Mouse (Mus musculus) forebrain, embryonic 13.5 days (tissue): ENCODE data around the gene A030003K21Rik. TPM values are rescaled to one million over a fixed set of nuclear protein-coding genes. Genes with fewer than 3 reads are reported as not detected.
"Not testable (repeated sequence)": the region's sequence is repeated elsewhere in the genome, so short reads cannot be mapped to it uniquely, and the experiment has no call there.

Experiments used
- ATAC-seq: fragments of 200-750 bp; cut with Nextera tagmentation; 2 replicates; pipeline ENCODE4 v1.8.0; 2017
- H3K27ac ChIP-seq: fragments of 300-500 bp; sonication (generic); 2 replicates; pipeline ENCODE4 v1.5.1; 2015; ENCODE audit warnings: inconsistent platforms, mild to moderate bottlenecking, moderate library complexity
- H3K27me3 ChIP-seq: fragments of 300-500 bp; sonication (generic); 2 replicates; pipeline ENCODE4 v1.6.1; 2015; ENCODE audit warnings: mild to moderate bottlenecking, inconsistent platforms
- H3K36me3 ChIP-seq: fragments of 300-500 bp; sonication (generic); 2 replicates; pipeline ENCODE4 v1.6.1; 2015; ENCODE audit warnings: mild to moderate bottlenecking, inconsistent platforms; ENCODE audit not compliant: poor library complexity, severe bottlenecking
- H3K4me1 ChIP-seq: fragments of 300-500 bp; sonication (generic); 2 replicates; pipeline ENCODE4 v1.6.1; 2015; ENCODE audit warnings: inconsistent platforms
- H3K4me2 ChIP-seq: fragments of 300-500 bp; sonication (generic); 2 replicates; pipeline ENCODE4 v1.6.1; 2015; ENCODE audit warnings: inconsistent platforms, mild to moderate bottlenecking, moderate library complexity
- H3K4me3 ChIP-seq: fragments of 300-500 bp; sonication (generic); 2 replicates; pipeline ENCODE4 v1.5.1; 2015; ENCODE audit warnings: mild to moderate bottlenecking, inconsistent platforms
- H3K9ac ChIP-seq: fragments of 300-500 bp; sonication (generic); 2 replicates; pipeline ENCODE4 v1.6.1; 2015; ENCODE audit warnings: mild to moderate bottlenecking, inconsistent platforms
- H3K9me3 ChIP-seq: fragments of 300-500 bp; sonication (generic); replicated peaks from 2 replicates; pipeline ENCODE4 v1.6.1; 2016; ENCODE audit warnings: inconsistent platforms
- WGBS: fragments of 180-500 bp; shearing (Covaris S2); methylation state at CpG from one replicate; pipeline ENCODE4 v1.1.7; 2015; 5-methylcytosine and 5-hydroxymethylcytosine counted together
- polyA plus RNA-seq: library from polyadenylated mRNA; unstranded; fragments of >200 nt; fragmentation: Nextera tagmentation; extraction: Ambion mirVana; gene quantifications from 2 replicates; pipeline ENCODE4 v1.2.1, GENCODE M21; 2015

A030003K21Rik gene
- polyA plus RNA-seq, 1 experiment from 2014 or later: not detected

GRCm38 (mm10) chr1:82959870-82960385, 16.7 kb upstream of the A030003K21Rik start, which contains the start of gene Gm47955:
TSS of gene Gm47955 (plus strand) at chr1:82960286.
- no peaks in the 10 kb centered on the region for H3K36me3 ChIP-seq
- ATAC-seq: no peak
- 93% methylated on average over 11 of the region's 11 CpGs for WGBS
- no peak within 1 kb of the TSS for H3K4me3 ChIP-seq
- H3K4me1 ChIP-seq: no peaks in the 10 kb centered on the region
- H3K27ac ChIP-seq: no peak within 1 kb of the TSS
- no peaks in the 10 kb centered on the region for H3K27me3 ChIP-seq
- H3K4me2 ChIP-seq: no peak within 1 kb of the TSS
- no peak within 1 kb of the TSS for H3K9ac ChIP-seq
- H3K9me3 ChIP-seq: no peaks in the 10 kb centered on the region

- not testable (repeated sequence) for H3K4me3 ChIP-seq, H3K9me3 ChIP-seq, H3K4me1 ChIP-seq, H3K27me3 ChIP-seq, H3K9ac ChIP-seq, ATAC-seq, H3K27ac ChIP-seq, H3K36me3 ChIP-seq, H3K4me2 ChIP-seq
Measured at GRCm38 (mm10) chr1:82955913-82956312, 12.7 kb upstream of the A030003K21Rik start, which contains the start of gene Gm7544. TSS of gene Gm7544 (minus strand) at chr1:82956013.

- Histone ChIP-seq H3K36me3 (no peaks in the 10 kb centered on the region), H3K9ac (no peak overlapping the region), H3K27ac (no peak overlapping the region), H3K27me3 (no peaks in the 10 kb centered on the region), H3K4me3 (no peak overlapping the region), H3K4me1 (no peaks in the 10 kb centered on the region), H3K4me2 (no peak overlapping the region), H3K9me3 (no peaks in the 10 kb centered on the region)
- ATAC-seq: no peak
- 81% methylated on average over 2 of the region's 2 CpGs for WGBS
Measured at GRCm38 (mm10) chr1:82948601-82949000, 5.4 kb upstream of the A030003K21Rik start.

- H3K4me1 ChIP-seq, H3K27ac ChIP-seq, H3K4me3 ChIP-seq, H3K36me3 ChIP-seq, H3K27me3 ChIP-seq, ATAC-seq, H3K9me3 ChIP-seq, H3K9ac ChIP-seq, H3K4me2 ChIP-seq: not testable (repeated sequence)
- WGBS: no CpG with 5 or more reads among the region's 2 CpGs
Measured at GRCm38 (mm10) chr1:82946029-82946428, 2.8 kb upstream of the A030003K21Rik start.

GRCm38 (mm10) chr1:82942505-82942904, 683 bp downstream of the A030003K21Rik start:
- H3K9me3 ChIP-seq, H3K4me3 ChIP-seq, ATAC-seq, H3K27me3 ChIP-seq, H3K36me3 ChIP-seq, H3K9ac ChIP-seq, H3K4me2 ChIP-seq, H3K4me1 ChIP-seq, H3K27ac ChIP-seq: not testable (repeated sequence)
- WGBS: 94% methylated on average over 1 of the region's 2 CpGs

GRCm38 (mm10) chr1:82938666-82939065, 4.5 kb downstream of the A030003K21Rik start:
- no peak for ATAC-seq
- 95% methylated on average over 5 of the region's 5 CpGs for WGBS
- H3K9me3 ChIP-seq: no peaks in the 10 kb centered on the region
- no peak overlapping the region for H3K9ac ChIP-seq
- H3K4me1 ChIP-seq: no peaks in the 10 kb centered on the region
- no peaks in the 10 kb centered on the region for H3K36me3 ChIP-seq
- no peak overlapping the region for H3K4me2 ChIP-seq
- no peaks in the 10 kb centered on the region for H3K27me3 ChIP-seq
- H3K27ac ChIP-seq: no peak overlapping the region
- H3K4me3 ChIP-seq: no peak overlapping the region

GRCm38 (mm10) chr1:82931326-82931725, 11.9 kb downstream of the A030003K21Rik start, which contains the start of gene Gm6217:
TSS of gene Gm6217 (minus strand) at chr1:82931399.
- not testable (repeated sequence) for ATAC-seq, H3K4me1 ChIP-seq, H3K9ac ChIP-seq, H3K27me3 ChIP-seq, H3K4me3 ChIP-seq, H3K4me2 ChIP-seq, H3K27ac ChIP-seq, H3K9me3 ChIP-seq, H3K36me3 ChIP-seq
- no CpG with 5 or more reads among the region's 6 CpGs for WGBS

- H3K9ac ChIP-seq, ATAC-seq, H3K4me1 ChIP-seq, H3K27me3 ChIP-seq, H3K9me3 ChIP-seq, H3K4me3 ChIP-seq, H3K27ac ChIP-seq, H3K4me2 ChIP-seq, H3K36me3 ChIP-seq: not testable (repeated sequence)
- WGBS: 93% methylated on average over 3 of the region's 3 CpGs
Measured at GRCm38 (mm10) chr1:82930558-82930957, 12.6 kb downstream of the A030003K21Rik start.

- ATAC-seq: no peak
- Histone ChIP-seq H3K36me3 (no peaks in the 10 kb centered on the region), H3K4me3 (no peak within 1 kb of the TSS), H3K9me3 (no peaks in the 10 kb centered on the region), H3K4me2 (no peak within 1 kb of the TSS), H3K27ac (no peak within 1 kb of the TSS), H3K9ac (no peak within 1 kb of the TSS), H3K4me1 (no peaks in the 10 kb centered on the region), H3K27me3 (no peaks in the 10 kb centered on the region)
- 97% methylated on average over 6 of the region's 6 CpGs for WGBS
Measured at GRCm38 (mm10) chr1:82924650-82925049, 18.5 kb downstream of the A030003K21Rik start, which contains the start of gene A030014E15Rik. TSS of gene A030014E15Rik (plus strand) at chr1:82924917.

GRCm38 (mm10) chr1:82913434-82913833, 29.8 kb downstream of the A030003K21Rik start:
- WGBS: 89% methylated on average over 4 of the region's 5 CpGs
- not testable (repeated sequence) for H3K36me3 ChIP-seq, H3K27ac ChIP-seq, H3K9ac ChIP-seq, ATAC-seq, H3K27me3 ChIP-seq, H3K4me2 ChIP-seq, H3K4me3 ChIP-seq, H3K9me3 ChIP-seq, H3K4me1 ChIP-seq

GRCm38 (mm10) chr1:82913025-82913424, 30.2 kb downstream of the A030003K21Rik start, which contains the start of gene A030005L19Rik:
TSS of gene A030005L19Rik (plus strand) at chr1:82913325.
- no peaks in the 10 kb centered on the region for H3K9me3 ChIP-seq
- no peaks in the 10 kb centered on the region for H3K36me3 ChIP-seq
- no peak for ATAC-seq
- no peak within 1 kb of the TSS for H3K4me3 ChIP-seq
- 96% methylated on average over 2 of the region's 3 CpGs for WGBS
- H3K4me2 ChIP-seq: no peak within 1 kb of the TSS
- no peak within 1 kb of the TSS for H3K27ac ChIP-seq
- H3K4me1 ChIP-seq: no peaks in the 10 kb centered on the region
- H3K9ac ChIP-seq: no peak within 1 kb of the TSS
- no peaks in the 10 kb centered on the region for H3K27me3 ChIP-seq

GRCm38 (mm10) chr1:82905886-82906285, 37.3 kb downstream of the A030003K21Rik start:
- Histone ChIP-seq H3K27me3 (no peaks in the 10 kb centered on the region), H3K27ac (no peak overlapping the region), H3K9ac (no peak overlapping the region), H3K9me3 (no peaks in the 10 kb centered on the region), H3K4me1 (peaks cover 6% of the 10 kb centered on the region; the same call in 1 of the 2 replicates), H3K4me2 (no peak overlapping the region), H3K36me3 (peaks cover 17% of the 10 kb centered on the region; the same call in 1 of the 2 replicates), H3K4me3 (no peak overlapping the region)
- ATAC-seq: peak; percentile 35; the same call in 1 of the 2 replicates
- WGBS: 51% methylated on average over 3 of the region's 3 CpGs

- peaks cover 31% of the 10 kb centered on the region; the same call in 1 of the 2 replicates for H3K36me3 ChIP-seq
Measured at GRCm38 (mm10) chr1:82901201-82901600, 42.0 kb downstream of the A030003K21Rik start.

More at GRCm38 (mm10) chr1:82901201-82901600, 42.0 kb downstream of the A030003K21Rik start:
- Histone ChIP-seq H3K9ac (no peak overlapping the region), H3K4me2 (no peak overlapping the region), H3K4me3 (no peak overlapping the region), H3K27ac (no peak overlapping the region), H3K4me1 (peaks cover 4% of the 10 kb centered on the region; the same call in 1 of the 2 replicates), H3K27me3 (no peaks in the 10 kb centered on the region), H3K9me3 (no peaks in the 10 kb centered on the region)
- WGBS: 89% methylated on average over 3 of the region's 3 CpGs
- no peak for ATAC-seq
